Mouse (Mus musculus): Measurements from ENCODE around the gene Adamts17.

GRCm38 (mm10) chr7:66796909-66797308 is 42.6 kb upstream of the Adamts17 start:
- TF ChIP-seq CTCF (IDR thresholded peaks at IDR 0.05; ENCODE audit: control insufficient read depth, insufficient read depth, low read length) (no peak), POLR2A (IDR thresholded peaks at IDR 0.05; ENCODE audit: borderline replicate concordance, control insufficient read depth, low read depth, low read length) (no peak)

Measured in bone marrow, adult 2 months (tissue).